In the genomic region with DNA sequence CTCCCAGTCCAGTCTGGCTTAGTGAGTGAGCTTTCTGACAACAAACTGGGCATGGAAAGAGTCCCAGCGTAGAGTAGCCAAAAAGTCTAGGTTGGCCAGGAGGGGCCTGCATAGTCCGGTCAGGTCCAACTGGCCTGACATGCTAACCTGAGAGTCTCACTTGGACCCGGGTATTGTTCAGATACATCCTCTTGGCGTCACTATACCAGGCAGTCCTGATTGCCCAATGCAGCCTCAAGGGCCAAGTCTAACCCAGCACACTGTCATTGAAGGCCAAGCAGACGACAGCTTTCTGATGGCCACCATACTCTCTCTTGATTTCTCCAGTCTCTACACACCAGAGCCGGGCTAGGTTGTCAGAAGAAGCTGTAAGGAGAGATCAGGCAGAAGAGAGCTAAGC, we compare ENCODE assay signal across 25 mouse cellular contexts. TPM values are rescaled to one million over a fixed set of nuclear protein-coding genes. Genes with fewer than 3 reads are reported as not detected.
A peak's percentile ranks its signal among the peaks of the same experiment; 100 is the strongest.
DNase-seq lines count a peak whose midpoint lies in the region; ATAC-seq and TF ChIP-seq lines count a peak whose summit lies in the region.
"Had no signal": no experiment of that assay in that cellular context is flagged by ENCODE, and none has a peak within 500 bp of the region (broad histone marks: within the 10 kb centered on the region; RNA-seq: fewer than 3 reads in every experiment).

No protein-coding gene starts in this region.

- H3K4me3 ChIP-seq in heart, embryonic 10.5 days: no peak overlapping the region
- H3K4me3 ChIP-seq in left cerebral cortex, adult 2 months: no peak overlapping the region
- no peak overlapping the region for H3K4me3 ChIP-seq in liver, postnatal 0 days (ENCODE audit: low read depth, low read length)
- H3K4me3 ChIP-seq in liver, embryonic 11.5 days (ENCODE audit: low read depth, low read length): no peak overlapping the region
- H3K4me3 ChIP-seq in olfactory bulb, adult 2 months (ENCODE audit: insufficient read depth, low read depth, low read length): no peak overlapping the region
- H3K4me3 ChIP-seq: forebrain, embryonic 15.5 days; heart, adult 2 months; hindbrain, embryonic 15.5 days had no signal

- no peak for TF ChIP-seq POLR2A in olfactory bulb, adult 2 months (IDR thresholded peaks at IDR 0.05; ENCODE audit: insufficient read depth, low read depth, low read length)

- no peak for TF ChIP-seq EP300 in liver, postnatal 0 days (IDR thresholded peaks at IDR 0.05; ENCODE audit: low read depth)

- peak; percentile 60 for DNase-seq in heart, embryonic 10.5 days (ENCODE audit: low spot score)
- DNase-seq in heart, postnatal 36 days: no peak
- DNase-seq in left cerebral cortex, adult 2 months (ENCODE audit: extremely low spot score in 1 of 2, low spot score in 2 of 2): peak in 1 of 2 experiments; percentile 6
- no peak for DNase-seq in left cerebral cortex, postnatal 14 days (ENCODE audit: low spot score in 2 of 2)
- DNase-seq in liver, postnatal 0 days: no peak
- no peak for DNase-seq in liver, embryonic 11.5 days (ENCODE audit: low spot score)
- DNase-seq in adrenal gland, adult 18-20 months (ENCODE audit: low spot score in 2 of 2): no peak
- DNase-seq: adrenal gland, adult 8-10 months; adrenal gland, postnatal 25 days; cerebellum, adult 8-10 months; cerebellum, postnatal 10 days; cerebellum, postnatal 36 days; embryo, embryonic 11 days; gastrocnemius, postnatal 25 days; heart, adult 2 months; heart, postnatal 4 days had no signal

- WGBS in heart, embryonic 10.5 days: 90% methylated on average over 6 of the region's 6 CpGs
- 78% methylated on average over 6 of the region's 6 CpGs for WGBS in liver, postnatal 0 days (ENCODE audit: insufficient replicate concordance)
- WGBS in liver, embryonic 11.5 days: 91% methylated on average over 6 of the region's 6 CpGs
- 87% methylated on average over 6 of the region's 6 CpGs for WGBS in olfactory bulb, adult 2 months

- intact Hi-C loops in heart, postnatal 36 days (cut with DNase I): loop anchor here (5.0 kb wide), 1 partner anchor 192 kb away; the partner anchor contains the start of gene Zfp598
- intact Hi-C loops in left cerebral cortex, adult 2 months (cut with DNase I): no loop called here
- intact Hi-C loops in left cerebral cortex, postnatal 14 days (cut with DNase I): loop anchor here (5.0 kb wide), 1 partner anchor 37 kb away; no protein-coding TSS in a partner anchor

- no peaks in the 10 kb centered on the region for H3K9me3 ChIP-seq in heart, embryonic 10.5 days
- no peaks in the 10 kb centered on the region for H3K9me3 ChIP-seq in liver, postnatal 0 days (ENCODE audit: low read length)
- H3K9me3 ChIP-seq in liver, embryonic 11.5 days (ENCODE audit: control insufficient read depth, low read length): no peaks in the 10 kb centered on the region
- H3K9me3 ChIP-seq: forebrain, embryonic 15.5 days; hindbrain, embryonic 15.5 days had no signal

- no peak for ATAC-seq in liver, postnatal 0 days
- no peak for ATAC-seq in liver, embryonic 11.5 days (replicated peaks; ENCODE audit: low FRiP score)
- ATAC-seq: CD4-positive, CD25-positive, alpha-beta regulatory T cell, adult 4 months; forebrain, embryonic 15.5 days had no signal

- TF ChIP-seq CTCF in left cerebral cortex, adult 2 months (IDR thresholded peaks at IDR 0.05): no peak
- TF ChIP-seq CTCF in liver, postnatal 0 days (IDR thresholded peaks at IDR 0.05; ENCODE audit: low read depth): no peak
- no peak for TF ChIP-seq CTCF in olfactory bulb, adult 2 months (IDR thresholded peaks at IDR 0.05; ENCODE audit: insufficient read depth, low read depth, low read length)

- no peak overlapping the region for H3K27ac ChIP-seq in heart, embryonic 10.5 days
- peak overlapping the region; percentile 50 for H3K27ac ChIP-seq in left cerebral cortex, adult 2 months
- no peak overlapping the region for H3K27ac ChIP-seq in liver, postnatal 0 days (ENCODE audit: low read depth)
- H3K27ac ChIP-seq in liver, embryonic 11.5 days (ENCODE audit: low read depth, low read length): no peak overlapping the region
- peak overlapping the region; percentile 27; the same call in 1 of the 2 replicates for H3K27ac ChIP-seq in olfactory bulb, adult 2 months (ENCODE audit: insufficient read depth, low read depth, low read length)
- H3K27ac ChIP-seq: forebrain, embryonic 15.5 days; heart, adult 2 months; hindbrain, embryonic 15.5 days had no signal

- H3K4me2 ChIP-seq in liver, postnatal 0 days (ENCODE audit: low read depth, low read length): peak overlapping the region; percentile 50; the same call in 1 of the 2 replicates
- H3K4me2 ChIP-seq in liver, embryonic 11.5 days: no peak overlapping the region
- H3K4me2 ChIP-seq: forebrain, embryonic 15.5 days; heart, embryonic 11.5 days; hindbrain, embryonic 15.5 days had no signal

- peaks cover 52% of the 10 kb centered on the region for H3K36me3 ChIP-seq in heart, embryonic 10.5 days
- H3K36me3 ChIP-seq in liver, postnatal 0 days (replicated peaks; ENCODE audit: insufficient read depth, low read length): peaks cover 39% of the 10 kb centered on the region
- peaks cover 24% of the 10 kb centered on the region for H3K36me3 ChIP-seq in liver, embryonic 11.5 days (ENCODE audit: control insufficient read depth, insufficient read depth, low read length)

- peaks cover 54% of the 10 kb centered on the region for H3K4me1 ChIP-seq in heart, embryonic 10.5 days
- peaks cover 29% of the 10 kb centered on the region for H3K4me1 ChIP-seq in liver, postnatal 0 days (ENCODE audit: insufficient read depth)
- peaks cover 29% of the 10 kb centered on the region for H3K4me1 ChIP-seq in liver, embryonic 11.5 days (replicated peaks; ENCODE audit: control insufficient read depth, insufficient read depth, low read length)
- peaks cover 44% of the 10 kb centered on the region for H3K4me1 ChIP-seq in olfactory bulb, adult 2 months (ENCODE audit: control insufficient read depth, insufficient read depth, low read length)

- no peak overlapping the region for H3K9ac ChIP-seq in liver, postnatal 0 days (replicated peaks)
- H3K9ac ChIP-seq in liver, embryonic 11.5 days (ENCODE audit: low read depth, low read length): no peak overlapping the region
- H3K9ac ChIP-seq: forebrain, embryonic 15.5 days; hindbrain, embryonic 15.5 days had no signal

- H3K27me3 ChIP-seq in heart, embryonic 10.5 days (ENCODE audit: insufficient read depth, poor library complexity, severe bottlenecking): no peaks in the 10 kb centered on the region
- H3K27me3 ChIP-seq in liver, postnatal 0 days (ENCODE audit: insufficient read depth, low read length): no peaks in the 10 kb centered on the region
- no peaks in the 10 kb centered on the region for H3K27me3 ChIP-seq in liver, embryonic 11.5 days (replicated peaks; ENCODE audit: control insufficient read depth, insufficient read depth, low read length)
- H3K27me3 ChIP-seq: forebrain, embryonic 15.5 days; hindbrain, embryonic 15.5 days had no signal

RNA-seq across cellular contexts. Expression of gene Bricd5, which starts 1.9 kb away (rescaled TPM):
- polyA plus RNA-seq in heart, embryonic 10.5 days (2016; fragmentation: Nextera tagmentation; extraction: Ambion mirVana): 0.48 and 0.69 TPM in 2 replicates
- total RNA-seq in heart, postnatal 36 days (2021): not detected
- total RNA-seq in left cerebral cortex, adult 2 months (2021): 1 to 10 TPM; 1.7 to 1.9 TPM
- total RNA-seq in left cerebral cortex, postnatal 14 days (2021): 1 to 10 TPM; 1.7 to 1.8 TPM
- not detected in 2 replicates for polyA plus RNA-seq in liver, postnatal 0 days (2015; fragmentation: Nextera tagmentation; extraction: Ambion mirVana)
- polyA plus RNA-seq in liver, embryonic 11.5 days (2014; fragmentation: Nextera tagmentation; extraction: Ambion mirVana): 0.25 and 0.26 TPM in 2 replicates
- not detected in 2 replicates for polyA plus RNA-seq in olfactory bulb, adult 2 months (2012; ENCODE audit: insufficient read depth, insufficient read length, low replicate concordance, missing spikeins)
- total RNA-seq in adrenal gland, adult 18-20 months (2021): under 1 TPM; 0.42 to 0.53 TPM
- total RNA-seq: gastrocnemius, adult 8-10 months; gastrocnemius, postnatal 25 days; heart, adult 2 months had no signal
- polyA plus RNA-seq: CD4-positive, CD25-positive, alpha-beta regulatory T cell, adult 4 months; embryonic facial prominence, embryonic 11.5 days; forebrain, embryonic 15.5 days; heart, adult 2 months; heart, embryonic 14.5 days; heart, postnatal 0 days had no signal

RNA-seq across cellular contexts. Expression of gene Mlst8, which starts 3.3 kb away (rescaled TPM):
- 22.3 and 22.7 TPM in 2 replicates for polyA plus RNA-seq in heart, embryonic 10.5 days (2016; fragmentation: Nextera tagmentation; extraction: Ambion mirVana)
- total RNA-seq in heart, postnatal 36 days (2021): 1 to 10 TPM; 8.1 to 9.0 TPM
- 10 to 100 TPM; 34.5 to 37.1 TPM for total RNA-seq in left cerebral cortex, adult 2 months (2021)
- 10 to 100 TPM; 32.3 to 36.9 TPM for total RNA-seq in left cerebral cortex, postnatal 14 days (2021)
- polyA plus RNA-seq in liver, postnatal 0 days (2015; fragmentation: Nextera tagmentation; extraction: Ambion mirVana): 6.2 and 8.1 TPM in 2 replicates
- polyA plus RNA-seq in liver, embryonic 11.5 days (2014; fragmentation: Nextera tagmentation; extraction: Ambion mirVana): 22.3 TPM in 2 replicates
- not detected in 2 replicates for polyA plus RNA-seq in olfactory bulb, adult 2 months (2012; ENCODE audit: insufficient read depth, insufficient read length, low replicate concordance, missing spikeins)
- 10 to 100 TPM; 24.6 to 26.5 TPM for total RNA-seq in adrenal gland, adult 18-20 months (2021)

RNA-seq across cellular contexts. Expression of gene Pgp, which starts 5.4 kb away (rescaled TPM):
- polyA plus RNA-seq in heart, embryonic 10.5 days (2016; fragmentation: Nextera tagmentation; extraction: Ambion mirVana): 86.3 and 91.2 TPM in 2 replicates
- total RNA-seq in heart, postnatal 36 days (2021): 10 to 100 TPM; 39.1 to 41.9 TPM
- total RNA-seq in left cerebral cortex, adult 2 months (2021): 10 to 100 TPM; 65.8 to 69.6 TPM
- total RNA-seq in left cerebral cortex, postnatal 14 days (2021): 10 to 100 TPM; 70.6 to 74.9 TPM
- polyA plus RNA-seq in liver, postnatal 0 days (2015; fragmentation: Nextera tagmentation; extraction: Ambion mirVana): 35.6 and 40.9 TPM in 2 replicates
- 119 and 123 TPM in 2 replicates for polyA plus RNA-seq in liver, embryonic 11.5 days (2014; fragmentation: Nextera tagmentation; extraction: Ambion mirVana)
- polyA plus RNA-seq in olfactory bulb, adult 2 months (2012; ENCODE audit: insufficient read depth, insufficient read length, low replicate concordance, missing spikeins): not detected in 2 replicates
- 10 to 100 TPM; 85.8 to 86.4 TPM for total RNA-seq in adrenal gland, adult 18-20 months (2021)

RNA-seq across cellular contexts. Expression of gene E4f1, which starts 5.5 kb away (rescaled TPM):
- 27.1 and 30.3 TPM in 2 replicates for polyA plus RNA-seq in heart, embryonic 10.5 days (2016; fragmentation: Nextera tagmentation; extraction: Ambion mirVana)
- 10 to 100 TPM; 11.0 to 12.4 TPM for total RNA-seq in heart, postnatal 36 days (2021)
- total RNA-seq in left cerebral cortex, adult 2 months (2021): 10 to 100 TPM; 37.7 to 41.7 TPM
- total RNA-seq in left cerebral cortex, postnatal 14 days (2021): 10 to 100 TPM; 31.2 to 33.1 TPM
- 4.5 and 6.4 TPM in 2 replicates for polyA plus RNA-seq in liver, postnatal 0 days (2015; fragmentation: Nextera tagmentation; extraction: Ambion mirVana)
- polyA plus RNA-seq in liver, embryonic 11.5 days (2014; fragmentation: Nextera tagmentation; extraction: Ambion mirVana): 20.0 and 23.5 TPM in 2 replicates
- polyA plus RNA-seq in olfactory bulb, adult 2 months (2012; ENCODE audit: insufficient read depth, insufficient read length, low replicate concordance, missing spikeins): not detected in 2 replicates
- 10 to 100 TPM; 21.9 to 23.1 TPM for total RNA-seq in adrenal gland, adult 18-20 months (2021)

RNA-seq across cellular contexts. Expression of gene Caskin1, which starts 12.8 kb away (rescaled TPM):
- polyA plus RNA-seq in heart, embryonic 10.5 days (2016; fragmentation: Nextera tagmentation; extraction: Ambion mirVana): 0.71 and 1.4 TPM in 2 replicates
- total RNA-seq in heart, postnatal 36 days (2021): under 1 TPM; 0.11 to 0.14 TPM
- 100 to 1,000 TPM; 134 to 144 TPM for total RNA-seq in left cerebral cortex, adult 2 months (2021)
- total RNA-seq in left cerebral cortex, postnatal 14 days (2021): 100 to 1,000 TPM; 134 to 145 TPM
- not detected in 2 replicates for polyA plus RNA-seq in liver, postnatal 0 days (2015; fragmentation: Nextera tagmentation; extraction: Ambion mirVana)
- polyA plus RNA-seq in liver, embryonic 11.5 days (2014; fragmentation: Nextera tagmentation; extraction: Ambion mirVana): 0.47 and 0.56 TPM in 2 replicates
- polyA plus RNA-seq in olfactory bulb, adult 2 months (2012; ENCODE audit: insufficient read depth, insufficient read length, low replicate concordance, missing spikeins): not detected in 2 replicates
- total RNA-seq in adrenal gland, adult 18-20 months (2021): 10 to 100 TPM; 16.0 to 31.5 TPM

Comparison
In these comparisons a context has a peak if more than half of its experiments do, and no peak if none do; other contexts are left out.
1. H3K27ac ChIP-seq: peak in left cerebral cortex, adult 2 months (single experiment) and olfactory bulb, adult 2 months (single experiment); none in heart, embryonic 10.5 days (single experiment), liver, postnatal 0 days (single experiment) and liver, embryonic 11.5 days (single experiment).